Mouse (Mus musculus): ENCODE data around the gene Spem1.
A peak's percentile ranks its signal among the peaks of the same experiment; 100 is the strongest.
"Not testable (repeated sequence)": the region's sequence is repeated elsewhere in the genome, so short reads cannot be mapped to it uniquely, and the experiment has no call there.

Spem1 gene

DNA sequence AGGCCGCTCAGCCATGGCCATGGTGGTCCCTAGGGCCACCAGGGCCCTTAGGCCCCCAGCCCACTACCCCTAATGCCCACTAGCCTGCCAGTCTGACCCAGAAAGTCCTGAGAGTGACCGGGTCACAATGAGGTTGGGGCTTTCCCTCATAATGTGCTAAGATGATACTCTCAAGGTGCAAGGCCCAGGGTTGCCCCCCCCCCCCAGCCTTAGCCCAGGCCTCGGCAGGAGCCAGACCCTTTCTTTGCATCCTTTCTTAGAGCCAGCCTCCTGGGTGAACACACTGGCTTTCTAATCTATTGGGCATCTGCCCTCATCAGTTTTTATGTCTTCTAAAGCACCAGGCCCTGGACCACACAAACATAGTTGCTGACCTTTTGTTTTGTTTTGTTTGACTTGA is at the start of gene Spem1:
Gene Spem1 (minus strand): TSS at position 101 of the 400 bp plus-strand sequence.
- DNase-seq (ENCODE audit: low spot score): no peak

GRCm38 (mm10) chr11:69870289-69871069 is 48.5 kb upstream of the Spem1 start:
- no peak for DNase-seq (ENCODE audit: low spot score)

- no peak for DNase-seq (ENCODE audit: low spot score)
These were observed 45.4 kb upstream of the Spem1 start for GRCm38 (mm10) chr11:69867335-69867734.

- no peak for DNase-seq (ENCODE audit: low spot score)
These were observed 43.6 kb upstream of the Spem1 start for GRCm38 (mm10) chr11:69865561-69865960.

- DNase-seq (ENCODE audit: low spot score): no peak
These were observed 42.3 kb upstream of the Spem1 start for GRCm38 (mm10) chr11:69864138-69864860.

DNA sequence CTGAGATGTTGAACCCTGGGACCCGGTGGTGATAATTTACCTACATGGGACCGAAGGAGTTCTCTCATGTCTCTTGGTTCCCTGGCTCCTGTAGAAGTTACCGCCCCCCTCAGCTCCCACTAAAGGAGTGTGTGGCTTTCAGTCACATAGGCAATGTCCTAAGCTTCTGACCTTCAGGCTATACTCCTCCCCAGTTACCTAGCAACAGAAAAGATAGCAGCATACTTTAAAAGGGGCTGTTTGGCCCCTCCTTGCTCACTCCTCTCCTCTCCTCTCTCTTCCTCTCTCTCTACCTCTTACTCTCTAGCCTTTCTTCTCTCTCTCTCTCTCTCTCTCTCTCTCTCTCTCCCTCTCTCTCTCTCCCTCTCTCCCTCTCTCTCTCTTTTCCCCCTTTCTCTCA is 41.7 kb upstream of the Spem1 start:
- not testable (repeated sequence) for DNase-seq (ENCODE audit: low spot score)

- DNase-seq (ENCODE audit: low spot score): no peak
These were observed 36.4 kb upstream of the Spem1 start, which contains the start of gene Tnk1 for GRCm38 (mm10) chr11:69858113-69858998. Gene Tnk1 (minus strand): TSS chr11:69858730.

DNA sequence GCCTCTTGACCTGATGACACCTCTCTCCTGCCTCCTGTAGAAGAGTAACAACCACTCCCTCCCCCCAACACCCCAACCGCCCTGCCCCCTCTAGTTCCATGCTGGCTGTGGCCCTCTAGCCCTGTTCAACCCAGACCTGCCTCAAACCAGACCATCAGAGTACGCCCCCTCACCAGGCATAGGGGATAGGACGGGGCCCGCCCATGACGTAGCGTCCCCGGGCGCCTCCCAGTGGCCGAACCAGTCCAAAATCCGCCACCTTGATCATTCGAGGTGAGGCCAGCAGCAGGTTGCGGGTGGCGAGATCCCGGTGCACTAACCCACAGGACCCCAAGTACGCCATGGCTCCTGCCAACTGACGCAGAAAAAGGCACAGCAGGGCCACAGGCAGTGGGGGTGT is 33.4 kb upstream of the Spem1 start:
- DNase-seq (ENCODE audit: low spot score): peak; percentile 72

DNA sequence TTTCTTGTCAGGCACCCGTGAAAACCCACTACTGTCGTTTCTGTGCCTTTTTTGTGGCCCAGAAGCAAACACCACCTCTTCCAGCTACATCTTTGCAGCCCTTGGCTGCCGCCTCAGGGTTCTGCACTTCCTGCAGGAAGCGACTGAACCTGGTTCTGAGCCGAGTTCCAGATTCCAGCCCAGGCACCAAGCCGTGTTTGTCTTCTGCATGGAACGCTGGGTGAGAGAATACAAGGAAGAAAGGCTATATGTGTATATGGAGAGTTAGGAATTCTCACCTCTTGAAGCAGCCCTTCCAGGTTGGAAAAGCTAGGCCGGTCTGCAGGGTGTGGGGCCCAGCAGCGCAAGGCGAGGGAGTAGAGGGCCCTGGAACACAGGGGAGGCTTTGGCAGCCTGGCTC is 32.7 kb upstream of the Spem1 start:
- no peak for DNase-seq (ENCODE audit: low spot score)

DNA sequence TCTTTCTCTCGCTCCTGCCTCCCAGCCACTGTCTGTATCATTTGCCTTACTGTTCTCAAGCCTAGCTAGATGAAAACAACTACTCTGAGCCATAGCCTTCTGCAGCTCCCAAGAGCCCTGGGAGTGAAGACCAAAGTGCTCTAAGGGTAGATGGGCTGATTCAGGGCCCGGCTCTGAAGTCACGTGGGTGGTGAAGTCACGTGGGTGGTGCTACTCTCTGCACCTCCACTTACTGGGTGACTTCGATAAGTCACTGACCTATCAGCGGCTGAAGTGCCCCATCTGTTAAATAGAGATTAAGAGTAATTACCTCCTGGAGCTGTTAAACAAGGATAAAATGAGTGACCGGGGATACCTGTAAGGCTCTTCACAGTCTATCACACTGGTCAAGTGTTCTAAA is 32.0 kb upstream of the Spem1 start:
- DNase-seq (ENCODE audit: low spot score): peak; percentile 24

GRCm38 (mm10) chr11:69850754-69851153 is 28.8 kb upstream of the Spem1 start:
- DNase-seq (ENCODE audit: low spot score): no peak

- DNase-seq (ENCODE audit: low spot score): no peak
These were observed 27.9 kb upstream of the Spem1 start for GRCm38 (mm10) chr11:69849884-69850283.

DNA sequence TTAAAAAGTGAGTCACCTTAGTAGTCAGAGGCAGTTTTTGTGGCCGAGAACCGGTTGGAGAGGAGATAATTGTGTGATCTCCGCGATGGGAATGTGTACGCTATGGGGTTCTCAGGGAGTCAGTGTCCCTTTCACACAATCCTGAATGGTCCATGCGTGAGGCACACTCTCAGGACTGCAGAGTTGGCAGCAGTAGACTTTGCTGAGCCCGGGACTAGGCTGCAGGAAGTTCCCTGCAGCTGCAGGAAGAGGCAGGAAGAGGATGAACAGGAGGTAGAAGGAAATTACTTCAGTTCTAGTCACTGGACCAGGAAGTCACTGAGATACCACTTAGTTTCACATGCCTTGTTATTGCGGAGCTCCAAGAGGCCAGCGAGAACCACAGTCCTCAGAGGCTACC is 27.1 kb upstream of the Spem1 start:
- no peak for DNase-seq (ENCODE audit: low spot score)

DNA sequence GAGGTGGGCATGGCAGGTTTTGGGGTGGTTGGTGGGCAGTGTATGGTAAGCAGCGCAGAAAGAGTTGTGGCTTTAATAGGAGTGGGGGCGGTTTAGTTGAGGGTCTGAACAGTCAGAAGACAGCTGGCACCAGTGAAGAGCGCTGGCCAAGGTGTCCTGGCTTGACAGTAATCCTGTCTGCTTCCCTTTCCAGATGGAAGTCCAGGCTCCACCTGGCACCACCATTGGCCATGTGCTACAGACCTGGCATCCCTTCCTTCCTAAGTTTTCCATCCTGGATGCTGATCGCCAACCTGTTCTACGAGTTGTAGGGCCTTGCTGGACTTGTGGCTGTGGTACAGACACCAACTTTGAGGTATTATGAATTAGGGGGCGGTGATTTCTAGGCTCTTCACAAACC is 26.0 kb upstream of the Spem1 start:
- DNase-seq (ENCODE audit: low spot score): no peak

GRCm38 (mm10) chr11:69846738-69847688 is 25.0 kb upstream of the Spem1 start:
- peak; percentile 39 for DNase-seq (ENCODE audit: low spot score)

- DNase-seq (ENCODE audit: low spot score): peak; percentile 97
These were observed 24.3 kb upstream of the Spem1 start, which contains the start of gene Plscr3 for GRCm38 (mm10) chr11:69846198-69846680. Gene Plscr3 (plus strand): TSS chr11:69846376.

DNA sequence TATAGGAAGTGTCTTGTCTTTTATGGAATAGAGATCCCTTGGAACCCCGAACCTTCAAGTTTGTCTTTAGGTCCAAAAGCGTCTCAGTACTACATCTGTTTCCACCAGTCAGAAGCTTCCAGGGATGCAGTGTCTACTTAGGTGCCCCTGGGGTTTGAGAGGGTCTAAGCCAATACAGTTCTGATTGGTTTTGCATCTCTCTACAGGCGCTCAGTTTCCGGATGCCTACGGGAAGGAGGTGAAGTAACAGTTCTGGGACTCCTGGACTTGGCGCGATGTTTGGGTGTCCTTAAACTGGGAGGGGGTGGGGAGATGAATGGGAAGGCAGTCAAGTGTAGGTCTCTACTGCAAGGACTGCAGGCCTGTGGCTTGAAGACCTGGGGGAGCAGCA is 16.7 kb upstream of the Spem1 start:
- DNase-seq (ENCODE audit: low spot score): no peak

DNA sequence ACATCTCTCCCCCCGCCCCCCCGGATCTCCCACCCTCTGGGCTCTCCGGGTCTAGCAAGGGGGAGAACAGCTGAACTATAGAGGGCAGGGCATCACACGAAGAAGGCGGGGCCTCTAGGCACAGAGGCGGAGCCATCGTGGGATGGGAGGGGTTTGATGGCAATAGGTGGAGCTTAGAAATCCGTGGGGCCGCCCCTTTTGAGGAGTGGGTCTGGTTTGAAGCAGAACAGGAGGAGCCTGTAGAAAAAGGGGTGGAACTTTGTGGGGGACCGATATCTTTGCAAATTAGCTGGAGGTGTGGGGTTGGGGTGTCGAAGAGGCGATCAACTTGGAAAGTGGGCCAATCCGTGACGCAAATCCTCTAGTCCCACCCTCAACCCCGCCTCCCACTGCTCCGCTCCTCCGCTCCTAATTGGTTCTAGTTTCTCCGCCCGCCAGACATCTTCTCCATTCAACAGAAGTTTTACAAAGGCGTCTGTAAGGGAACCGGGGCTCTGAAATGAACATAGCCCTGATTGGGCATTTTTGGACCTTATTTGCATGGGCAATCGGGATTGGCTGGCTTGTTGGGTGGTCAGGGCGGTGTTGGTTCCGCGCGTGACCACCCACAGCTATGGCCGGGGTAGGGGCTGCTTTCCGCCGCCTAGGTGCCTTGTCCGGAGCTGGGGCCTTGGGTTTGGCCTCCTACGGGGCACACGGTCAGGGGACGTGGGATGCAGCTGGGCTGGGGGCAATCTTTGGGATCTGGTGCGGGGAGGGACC is 16.2 kb upstream of the Spem1 start, which contains the start of gene Tmem256:
Gene Tmem256 (plus strand): TSS at position 563 of the 762 bp plus-strand sequence.
- DNase-seq (ENCODE audit: low spot score): peak; percentile 99

- DNase-seq (ENCODE audit: low spot score): no peak
These were observed 15.6 kb upstream of the Spem1 start, which contains the start of gene Nlgn2 for GRCm38 (mm10) chr11:69837604-69837951. Gene Nlgn2 (minus strand): TSS chr11:69837784.

All from embryo, embryonic 10.5 days (tissue).